Comparison of ENCODE assay signal across 16 mouse cellular contexts in the genomic region with DNA sequence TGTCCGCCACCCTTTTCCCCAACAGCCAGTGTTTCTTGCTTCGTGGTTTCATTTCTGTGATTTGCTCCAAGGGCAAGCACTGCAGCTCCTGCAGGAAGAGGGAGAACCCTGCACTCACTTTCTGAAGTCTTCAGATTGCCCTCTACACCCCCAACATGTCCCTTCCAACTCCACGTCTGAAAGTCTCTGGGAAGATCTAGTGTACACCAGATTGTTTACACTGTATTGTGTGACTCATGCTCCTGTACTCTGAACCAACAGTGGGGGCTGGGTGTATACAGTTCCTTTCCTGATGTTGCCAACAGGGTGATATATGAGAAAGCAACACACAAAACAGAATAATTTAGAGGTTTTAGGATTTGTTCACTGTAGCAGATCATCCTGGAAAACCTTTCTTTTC. TPM values are rescaled to one million over a fixed set of nuclear protein-coding genes. Genes with fewer than 3 reads are reported as not detected.
A peak's percentile ranks its signal among the peaks of the same experiment; 100 is the strongest.
DNase-seq lines count a peak whose midpoint lies in the region; ATAC-seq lines count a peak whose summit lies in the region.
"Had no signal": no experiment of that assay in that cellular context is flagged by ENCODE, and none has a peak within 500 bp of the region (broad histone marks: within the 10 kb centered on the region; RNA-seq: fewer than 3 reads in every experiment).

No protein-coding gene starts in this region.

- H3K27me3 ChIP-seq in embryonic facial prominence, embryonic 13.5 days: no peaks in the 10 kb centered on the region
- H3K27me3 ChIP-seq in embryonic facial prominence, embryonic 10.5 days (replicated peaks; ENCODE audit: low read depth, poor library complexity, severe bottlenecking): no peaks in the 10 kb centered on the region
- no peaks in the 10 kb centered on the region for H3K27me3 ChIP-seq in lung, embryonic 16.5 days (ENCODE audit: control insufficient read depth, insufficient read depth, low read depth, low read length)

- no peak overlapping the region for H3K4me2 ChIP-seq in embryonic facial prominence, embryonic 13.5 days
- peak overlapping the region; percentile 45 for H3K4me2 ChIP-seq in lung, embryonic 16.5 days (ENCODE audit: low read depth, low read length)

- WGBS in embryonic facial prominence, embryonic 13.5 days: 45% methylated on average over 3 of the region's 3 CpGs
- WGBS in embryonic facial prominence, embryonic 10.5 days: 72% methylated on average over 3 of the region's 3 CpGs
- WGBS in lung, embryonic 16.5 days: 27% methylated on average over 3 of the region's 3 CpGs

- no peaks in the 10 kb centered on the region for H3K9me3 ChIP-seq in embryonic facial prominence, embryonic 13.5 days
- H3K9me3 ChIP-seq in embryonic facial prominence, embryonic 10.5 days: no peaks in the 10 kb centered on the region
- no peaks in the 10 kb centered on the region for H3K9me3 ChIP-seq in lung, embryonic 16.5 days (ENCODE audit: control insufficient read depth, low read length)
- H3K9me3 ChIP-seq: midbrain, embryonic 10.5 days had no signal

- no peak overlapping the region for H3K27ac ChIP-seq in embryonic facial prominence, embryonic 13.5 days
- H3K27ac ChIP-seq in embryonic facial prominence, embryonic 10.5 days (replicated peaks): no peak overlapping the region
- H3K27ac ChIP-seq in lung, embryonic 16.5 days (ENCODE audit: low read length): peak overlapping the region; percentile 7
- H3K27ac ChIP-seq: midbrain, embryonic 10.5 days had no signal

- H3K36me3 ChIP-seq in embryonic facial prominence, embryonic 13.5 days: no peaks in the 10 kb centered on the region
- no peaks in the 10 kb centered on the region for H3K36me3 ChIP-seq in embryonic facial prominence, embryonic 10.5 days (replicated peaks)
- no peaks in the 10 kb centered on the region for H3K36me3 ChIP-seq in lung, embryonic 16.5 days (ENCODE audit: control insufficient read depth, insufficient read depth, low read length)
- H3K36me3 ChIP-seq: midbrain, embryonic 10.5 days had no signal

- intact Hi-C loops in left cerebral cortex, postnatal 25 days (cut with DNase I): no loop called here

- H3K4me3 ChIP-seq in embryonic facial prominence, embryonic 13.5 days: no peak overlapping the region
- no peak overlapping the region for H3K4me3 ChIP-seq in embryonic facial prominence, embryonic 10.5 days
- H3K4me3 ChIP-seq in lung, embryonic 16.5 days (ENCODE audit: low read length): no peak overlapping the region
- H3K4me3 ChIP-seq: erythroblast, embryonic 14.5 days; midbrain, embryonic 10.5 days had no signal

- no peak for DNase-seq in embryonic facial prominence, embryonic 10.5 days (ENCODE audit: low spot score)
- peak; percentile 30 for DNase-seq in urinary bladder, postnatal 14 days (ENCODE audit: low spot score)
- DNase-seq in urinary bladder, postnatal 25 days (ENCODE audit: low spot score): no peak
- no peak for DNase-seq in left cerebral cortex, postnatal 25 days (ENCODE audit: low spot score in 2 of 2)
- DNase-seq: cerebellum, postnatal 36 days; heart, postnatal 4 days; kidney, adult 2 months; layer of hippocampus, adult 9-11 months; right cerebral cortex, adult 18-20 months had no signal

- ATAC-seq in embryonic facial prominence, embryonic 13.5 days (ENCODE audit: insufficient number of reproducible peaks, insufficient read depth, low FRiP score, low TSS enrichment, low read depth): no peak
- peak; percentile 95 for ATAC-seq in lung, embryonic 16.5 days (ENCODE audit: low read depth)
- no peak for ATAC-seq in activated CD4-positive, CD25-positive, alpha-beta regulatory T cell, adult 4 months
- no peak for ATAC-seq in CD4-positive, CD25-positive, alpha-beta regulatory T cell, adult 4 months

- H3K9ac ChIP-seq in embryonic facial prominence, embryonic 13.5 days: 0 out of 2 replicates have a peak overlapping the region, but pooled peaks have one; percentile 6
- no peak overlapping the region for H3K9ac ChIP-seq in lung, embryonic 16.5 days (ENCODE audit: low read length)

- peaks cover 22% of the 10 kb centered on the region for H3K4me1 ChIP-seq in embryonic facial prominence, embryonic 13.5 days
- peaks cover 3% of the 10 kb centered on the region; the same call in 1 of the 2 replicates for H3K4me1 ChIP-seq in embryonic facial prominence, embryonic 10.5 days
- H3K4me1 ChIP-seq in lung, embryonic 16.5 days (replicated peaks; ENCODE audit: control insufficient read depth, insufficient read depth, low read length): peaks cover 7% of the 10 kb centered on the region

RNA-seq across cellular contexts. Expression of gene Hist1h2ba, which starts 5.3 kb away (rescaled TPM):
- polyA plus RNA-seq in embryonic facial prominence, embryonic 13.5 days (2015; fragmentation: Nextera tagmentation; extraction: Ambion mirVana): not detected in 2 replicates
- polyA plus RNA-seq in embryonic facial prominence, embryonic 10.5 days (2016; fragmentation: Nextera tagmentation; extraction: Ambion mirVana): not detected in 2 replicates
- polyA plus RNA-seq in lung, embryonic 16.5 days (2015; fragmentation: Nextera tagmentation; extraction: Ambion mirVana): not detected in 2 replicates
- not detected for polyA plus RNA-seq in activated CD4-positive, CD25-positive, alpha-beta regulatory T cell, adult 4 months (2017; shearing (Covaris generic))
- not detected for total RNA-seq in left cerebral cortex, postnatal 25 days (2021)
- not detected for polyA plus RNA-seq in CD4-positive, CD25-positive, alpha-beta regulatory T cell, adult 4 months (2017; shearing (Covaris generic))
- total RNA-seq: heart, postnatal 4 days had no signal
- polyA plus RNA-seq: erythroblast, embryonic 14.5 days; limb, embryonic 11.5 days; midbrain, embryonic 10.5 days had no signal

RNA-seq across cellular contexts. Expression of gene Hist1h2aa, which starts 5.6 kb away (rescaled TPM):
- polyA plus RNA-seq in embryonic facial prominence, embryonic 13.5 days (2015; fragmentation: Nextera tagmentation; extraction: Ambion mirVana): not detected in 2 replicates
- polyA plus RNA-seq in embryonic facial prominence, embryonic 10.5 days (2016; fragmentation: Nextera tagmentation; extraction: Ambion mirVana): not detected in 2 replicates
- not detected in 2 replicates for polyA plus RNA-seq in lung, embryonic 16.5 days (2015; fragmentation: Nextera tagmentation; extraction: Ambion mirVana)
- not detected for polyA plus RNA-seq in activated CD4-positive, CD25-positive, alpha-beta regulatory T cell, adult 4 months (2017; shearing (Covaris generic))
- not detected for total RNA-seq in left cerebral cortex, postnatal 25 days (2021)
- polyA plus RNA-seq in CD4-positive, CD25-positive, alpha-beta regulatory T cell, adult 4 months (2017; shearing (Covaris generic)): not detected
- total RNA-seq: heart, postnatal 4 days had no signal
- polyA plus RNA-seq: erythroblast, embryonic 14.5 days; kidney, adult 2 months; limb, embryonic 11.5 days; midbrain, embryonic 10.5 days had no signal

RNA-seq across cellular contexts. Expression of gene Slc17a4, which starts 13.8 kb away (rescaled TPM):
- not detected in 2 replicates for polyA plus RNA-seq in embryonic facial prominence, embryonic 13.5 days (2015; fragmentation: Nextera tagmentation; extraction: Ambion mirVana)
- polyA plus RNA-seq in embryonic facial prominence, embryonic 10.5 days (2016; fragmentation: Nextera tagmentation; extraction: Ambion mirVana): not detected in 2 replicates
- polyA plus RNA-seq in lung, embryonic 16.5 days (2015; fragmentation: Nextera tagmentation; extraction: Ambion mirVana): not detected in 2 replicates
- not detected for polyA plus RNA-seq in activated CD4-positive, CD25-positive, alpha-beta regulatory T cell, adult 4 months (2017; shearing (Covaris generic))
- not detected for total RNA-seq in left cerebral cortex, postnatal 25 days (2021)
- not detected for polyA plus RNA-seq in CD4-positive, CD25-positive, alpha-beta regulatory T cell, adult 4 months (2017; shearing (Covaris generic))
- total RNA-seq: heart, postnatal 4 days had no signal
- polyA plus RNA-seq: erythroblast, embryonic 14.5 days; limb, embryonic 11.5 days; midbrain, embryonic 10.5 days had no signal
